Mouse (Mus musculus) adrenal gland, postnatal 25 days (tissue): Measurements from ENCODE around the gene Gys2. TPM values are rescaled to one million over a fixed set of nuclear protein-coding genes. Genes with fewer than 3 reads are reported as not detected.

Experiments used
- DNase-seq: peaks from one replicate; pipeline ENCODE4 v3.0.0; 2021; ENCODE audit warnings: mixed read lengths
- total RNA-seq: library from RNA; stranded (reverse); gene quantifications from 2 replicates; pipeline ENCODE4 v1.2.3, GENCODE M21; 2021

Gene Gys2
- total RNA-seq, 1 experiment from 2014 or later = 3.4 TPM

GRCm38 (mm10) chr6:142455314-142455996, 17.5 kb downstream of the Gys2 start:
- no peak for DNase-seq

- no peak for DNase-seq
These were observed 19.6 kb downstream of the Gys2 start for GRCm38 (mm10) chr6:142453311-142453710.

GRCm38 (mm10) chr6:142451381-142451780, 21.5 kb downstream of the Gys2 start:
- DNase-seq = no peak

- no peak for DNase-seq
These were observed 43.8 kb downstream of the Gys2 start for GRCm38 (mm10) chr6:142429072-142429471.

- no peak for DNase-seq
These were observed 47.9 kb downstream of the Gys2 start for GRCm38 (mm10) chr6:142424976-142425375.

GRCm38 (mm10) chr6:142414597-142414996, 58.3 kb downstream of the Gys2 start:
- DNase-seq = no peak

GRCm38 (mm10) chr6:142413845-142414244, 59.1 kb downstream of the Gys2 start:
- DNase-seq = no peak

- no peak for DNase-seq
These were observed 59.9 kb downstream of the Gys2 start, which contains the start of gene Spx for GRCm38 (mm10) chr6:142412906-142413491. Gene Spx (plus strand): TSS chr6:142413441.

GRCm38 (mm10) chr6:142411140-142411539, 61.8 kb downstream of the Gys2 start:
- no peak for DNase-seq

GRCm38 (mm10) chr6:142395756-142396155, 77.2 kb downstream of the Gys2 start:
- DNase-seq = no peak

- no peak for DNase-seq
These were observed 78.2 kb downstream of the Gys2 start for GRCm38 (mm10) chr6:142394669-142395068.

GRCm38 (mm10) chr6:142392312-142392711, 80.6 kb downstream of the Gys2 start:
- DNase-seq = no peak

- no peak for DNase-seq
These were observed 83.8 kb downstream of the Gys2 start for GRCm38 (mm10) chr6:142389101-142389500.

- DNase-seq = no peak
These were observed 85.1 kb downstream of the Gys2 start for GRCm38 (mm10) chr6:142387755-142388271.

GRCm38 (mm10) chr6:142387011-142387754, 85.7 kb downstream of the Gys2 start, which contains the start of the genes Recql and Golt1b:
Gene Recql (minus strand): TSS chr6:142387087.
Gene Golt1b (plus strand): TSS chr6:142387221.
- DNase-seq = peak; percentile 98

- DNase-seq = no peak
These were observed 86.5 kb downstream of the Gys2 start for GRCm38 (mm10) chr6:142386285-142387010.

GRCm38 (mm10) chr6:142384521-142384920, 88.4 kb downstream of the Gys2 start:
- DNase-seq = no peak

- DNase-seq = no peak
These were observed 91.3 kb downstream of the Gys2 start for GRCm38 (mm10) chr6:142381615-142382014.

- no peak for DNase-seq
These were observed 92.9 kb downstream of the Gys2 start for GRCm38 (mm10) chr6:142379961-142380360.

- no peak for DNase-seq
These were observed 94.2 kb downstream of the Gys2 start for GRCm38 (mm10) chr6:142378576-142379330.

- DNase-seq = peak; percentile 13
These were observed 95.8 kb downstream of the Gys2 start for GRCm38 (mm10) chr6:142377081-142377480.
